Mouse (Mus musculus) heart, embryonic 13.5 days (tissue): ENCODE results near the gene 1810043G02Rik. TPM values are rescaled to one million over a fixed set of nuclear protein-coding genes. Genes with fewer than 3 reads are reported as not detected.
"Not testable (repeated sequence)": the region's sequence is repeated elsewhere in the genome, so short reads cannot be mapped to it uniquely, and the experiment has no call there.

ENCODE experiments used
- ATAC-seq: fragments of 200-750 bp; cut with Nextera tagmentation; 2 replicates; pipeline ENCODE4 v1.8.0; 2017; ENCODE audit warnings: moderate TSS enrichment; ENCODE audit not compliant: insufficient number of reproducible peaks, low FRiP score, low TSS enrichment; ENCODE audit errors: extremely low read depth
- H3K27ac ChIP-seq: fragments of 300-500 bp; sonication (generic); replicated peaks from 2 replicates; pipeline ENCODE4 v1.5.1; 2015; ENCODE audit warnings: moderate library complexity, mild to moderate bottlenecking, inconsistent platforms
- H3K27me3 ChIP-seq: fragments of 300-500 bp; sonication (generic); replicated peaks from 2 replicates; pipeline ENCODE4 v1.6.1; 2015; ENCODE audit warnings: mild to moderate bottlenecking, inconsistent platforms
- H3K36me3 ChIP-seq: fragments of 300-500 bp; sonication (generic); 2 replicates; pipeline ENCODE4 v1.6.1; 2015; ENCODE audit warnings: mild to moderate bottlenecking, inconsistent platforms
- H3K4me1 ChIP-seq: fragments of 300-500 bp; sonication (generic); 2 replicates; pipeline ENCODE4 v1.6.1; 2015; ENCODE audit warnings: inconsistent platforms
- H3K4me2 ChIP-seq: fragments of 300-500 bp; sonication (generic); 2 replicates; pipeline ENCODE4 v1.6.1; 2015; ENCODE audit warnings: inconsistent platforms, mild to moderate bottlenecking, moderate library complexity
- H3K4me3 ChIP-seq: fragments of 300-500 bp; sonication (generic); 2 replicates; pipeline ENCODE4 v1.5.1; 2015; ENCODE audit warnings: moderate library complexity, mild to moderate bottlenecking, inconsistent platforms
- H3K9ac ChIP-seq: fragments of 300-500 bp; sonication (generic); 2 replicates; pipeline ENCODE4 v1.6.1; 2015; ENCODE audit warnings: inconsistent platforms, mild to moderate bottlenecking, moderate library complexity
- H3K9me3 ChIP-seq: fragments of 300-500 bp; sonication (generic); 2 replicates; pipeline ENCODE4 v1.6.1; 2016; ENCODE audit warnings: inconsistent platforms
- WGBS: fragments of 180-500 bp; shearing (Covaris S2); methylation state at CpG from one replicate; pipeline ENCODE4 v1.1.7; 2015; ENCODE audit warnings: mixed read lengths; 5-methylcytosine and 5-hydroxymethylcytosine counted together
- polyA plus RNA-seq: library from polyadenylated mRNA; unstranded; fragments of >200 nt; fragmentation: Nextera tagmentation; extraction: Ambion mirVana; gene quantifications from 2 replicates; pipeline ENCODE4 v1.2.1, GENCODE M21; 2015

Gene 1810043G02Rik
- polyA plus RNA-seq, 1 experiment from 2014 or later, result 16.3 TPM

DNA sequence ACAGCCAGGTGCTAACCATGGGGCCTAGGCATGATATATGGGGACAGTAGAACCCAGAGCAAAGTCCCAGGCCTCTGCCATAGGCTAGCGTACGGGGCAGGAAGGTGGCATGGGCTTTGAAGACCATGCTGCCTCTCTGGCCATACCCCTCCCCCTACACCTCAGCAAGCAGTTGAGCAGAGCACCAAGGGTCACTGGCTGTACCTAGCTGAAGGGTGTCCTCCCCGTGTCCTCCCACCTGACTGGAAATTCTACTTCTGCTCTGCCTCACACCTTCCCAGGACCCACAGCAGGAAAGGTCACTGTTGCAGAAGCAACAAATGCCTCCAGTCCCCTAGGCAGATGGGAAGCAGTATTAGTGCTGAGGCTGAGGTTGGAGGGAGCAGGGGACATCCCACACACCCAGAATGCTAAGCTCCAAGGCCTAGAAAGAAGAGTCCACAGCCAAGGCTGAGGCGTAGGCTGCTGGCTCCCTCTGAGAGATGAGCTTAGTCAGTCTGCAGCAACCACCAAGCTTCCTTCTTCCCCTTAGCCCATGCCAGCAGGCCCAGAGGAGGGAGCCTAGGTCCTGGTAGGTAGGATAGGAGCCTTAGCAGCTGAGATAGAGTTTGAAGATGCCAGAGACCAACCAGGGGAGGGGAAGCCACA, 27.6 kb downstream of the 1810043G02Rik start:
- Histone ChIP-seq H3K4me2 (peak overlapping the region; percentile 95; the same call in 1 of the 2 replicates), H3K27me3 (no peaks in the 10 kb centered on the region), H3K9me3 (no peaks in the 10 kb centered on the region), H3K27ac (no peak overlapping the region), H3K4me1 (peaks cover 51% of the 10 kb centered on the region), H3K4me3 (no peak overlapping the region), H3K9ac (peak overlapping the region; percentile 96), H3K36me3 (peaks cover 51% of the 10 kb centered on the region)
- 90% methylated on average over 4 of the region's 4 CpGs for WGBS
- no peak for ATAC-seq

DNA sequence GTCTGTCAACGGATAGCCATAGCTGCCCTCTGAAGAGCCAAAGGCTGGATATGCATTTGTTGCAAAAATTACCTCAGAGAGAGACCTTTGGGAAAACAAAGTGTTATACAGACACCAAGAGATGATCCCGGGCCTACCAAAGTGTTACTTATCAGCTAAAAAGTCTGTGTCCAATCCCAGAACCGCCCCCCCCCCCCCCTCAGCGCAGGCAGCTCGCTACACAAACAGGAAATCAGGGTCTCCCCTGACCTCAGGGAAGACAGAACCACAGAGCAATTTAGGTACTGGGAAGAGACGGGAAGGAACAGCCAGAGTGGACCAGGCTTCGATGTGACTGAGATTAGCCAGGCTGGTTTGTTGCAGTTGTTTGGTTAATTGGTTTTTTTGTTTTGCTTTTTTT, 28.9 kb downstream of the 1810043G02Rik start:
- Histone ChIP-seq H3K4me2 (peak overlapping the region; percentile 95), H3K36me3 (peaks cover 38% of the 10 kb centered on the region), H3K9me3 (no peaks in the 10 kb centered on the region), H3K9ac (peak overlapping the region; percentile 96), H3K4me1 (peaks cover 51% of the 10 kb centered on the region), H3K27ac (peak overlapping the region; percentile 100), H3K4me3 (peak overlapping the region; percentile 90), H3K27me3 (no peaks in the 10 kb centered on the region)
- ATAC-seq, result no peak
- WGBS, result 40% methylated on average over 7 of the region's 7 CpGs

DNA sequence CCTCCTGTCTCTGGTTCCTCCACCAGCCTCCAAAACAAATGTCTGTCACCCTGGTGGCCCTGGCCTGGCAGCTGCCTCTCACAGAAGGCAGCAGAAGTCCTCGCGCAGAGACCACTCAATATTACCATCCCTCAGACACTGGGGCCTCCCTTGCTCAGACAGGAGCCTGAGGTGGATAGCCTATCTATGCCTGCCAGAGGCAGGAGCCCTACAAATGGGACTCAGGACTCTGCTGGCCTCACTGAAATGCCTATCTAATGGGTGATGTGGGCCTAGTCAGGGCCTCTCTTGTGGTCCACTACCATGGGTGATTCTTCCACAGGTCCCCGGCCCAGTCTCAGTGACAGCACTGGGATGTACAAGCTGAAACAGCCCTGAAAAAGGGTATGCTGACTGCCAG, 29.8 kb downstream of the 1810043G02Rik start:
- peak overlapping the region; percentile 100 for H3K27ac ChIP-seq
- 61% methylated on average over 3 of the region's 3 CpGs for WGBS
- H3K4me1 ChIP-seq, result peaks cover 51% of the 10 kb centered on the region

DNA sequence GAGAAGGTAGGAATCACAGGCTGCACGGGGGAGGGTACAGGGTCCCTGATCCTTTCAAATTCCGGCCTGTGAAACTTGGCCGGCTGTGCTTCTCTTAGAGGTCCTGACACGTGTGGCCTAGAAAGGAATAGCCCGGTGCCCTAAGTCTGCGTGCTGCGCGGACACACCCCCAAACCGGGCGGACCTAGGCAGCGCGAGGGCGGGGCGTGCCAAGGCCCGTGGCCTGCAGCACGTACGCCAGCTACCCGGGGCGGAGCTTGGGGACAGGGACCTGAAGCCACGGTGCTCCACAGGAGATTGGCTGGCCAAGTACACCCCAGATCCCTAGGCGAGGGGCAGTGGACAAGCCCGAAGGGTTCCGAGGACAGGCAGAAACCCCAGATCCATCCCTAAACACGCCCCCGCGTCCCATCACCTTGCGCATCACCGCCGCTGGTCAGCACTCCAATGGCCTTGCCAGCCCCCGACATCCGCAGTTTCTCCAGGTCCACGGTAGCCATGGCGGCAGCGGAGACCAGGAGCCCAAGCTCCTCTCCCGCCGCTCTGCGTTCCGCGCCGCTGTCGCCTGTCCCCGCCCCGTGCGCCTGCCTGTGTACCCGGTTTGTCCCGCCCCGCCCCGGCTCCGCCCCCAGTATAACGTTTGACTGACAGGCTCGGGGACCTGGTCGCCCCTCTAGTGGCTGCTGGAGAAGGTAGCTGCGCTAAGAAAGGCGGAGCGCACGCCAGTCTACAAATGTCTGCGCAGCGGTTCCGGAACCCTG, 31.0 kb downstream of the 1810043G02Rik start:
- peaks cover 50% of the 10 kb centered on the region for H3K4me1 ChIP-seq
- peak overlapping the region; percentile 96 for H3K9ac ChIP-seq
- H3K27ac ChIP-seq, result peak overlapping the region; percentile 100
- peaks cover 18% of the 10 kb centered on the region for H3K36me3 ChIP-seq
- peak overlapping the region; percentile 90 for H3K4me3 ChIP-seq
- H3K4me2 ChIP-seq, result peak overlapping the region; percentile 95
- H3K27me3 ChIP-seq, result no peaks in the 10 kb centered on the region
- H3K9me3 ChIP-seq, result no peaks in the 10 kb centered on the region
- ATAC-seq, result peak; percentile 92
- whole genome bisulfite sequencing, result under 1% methylated on average over 55 of the region's 59 CpGs

More for the DNA sequence above, 29.8 kb downstream of the 1810043G02Rik start:
- Histone ChIP-seq H3K4me3 (peak overlapping the region; percentile 90), H3K27me3 (no peaks in the 10 kb centered on the region), H3K36me3 (peaks cover 28% of the 10 kb centered on the region), H3K4me2 (peak overlapping the region; percentile 95), H3K9me3 (no peaks in the 10 kb centered on the region), H3K9ac (peak overlapping the region; percentile 96)
- no peak for ATAC-seq

DNA sequence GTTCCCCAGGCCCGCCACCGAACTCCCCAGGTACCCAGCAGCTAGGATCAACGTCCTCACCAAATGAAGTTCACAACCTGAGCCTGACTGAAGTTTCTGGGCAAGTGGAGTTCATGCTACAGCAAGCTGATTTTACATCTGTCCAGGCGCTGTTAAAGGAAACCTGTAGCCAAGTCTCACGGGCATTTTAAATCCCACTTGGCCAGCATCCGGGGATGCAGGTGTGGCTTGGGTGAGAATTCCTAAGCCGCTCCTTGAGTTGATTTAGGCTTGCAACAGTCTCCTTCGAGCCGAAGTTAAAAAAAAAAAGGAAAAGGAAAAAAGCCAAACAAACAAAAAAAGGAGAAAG, 31.6 kb downstream of the 1810043G02Rik start, which contains the start of gene Pfkl:
Gene Pfkl (minus strand): TSS at position 139 of the 349 bp plus-strand sequence.
- WGBS, result 2% methylated on average over 9 of the region's 9 CpGs
- no peaks in the 10 kb centered on the region; the same call in 1 of the 2 replicates for H3K9me3 ChIP-seq
- H3K4me3 ChIP-seq, result peak within 1 kb of the TSS; percentile 90
- peak within 1 kb of the TSS; percentile 96 for H3K9ac ChIP-seq
- peak within 1 kb of the TSS; percentile 100 for H3K27ac ChIP-seq
- no peaks in the 10 kb centered on the region for H3K27me3 ChIP-seq
- peaks cover 12% of the 10 kb centered on the region for H3K36me3 ChIP-seq
- peaks cover 45% of the 10 kb centered on the region for H3K4me1 ChIP-seq
- no peak for ATAC-seq
- peak within 1 kb of the TSS; percentile 95 for H3K4me2 ChIP-seq

DNA sequence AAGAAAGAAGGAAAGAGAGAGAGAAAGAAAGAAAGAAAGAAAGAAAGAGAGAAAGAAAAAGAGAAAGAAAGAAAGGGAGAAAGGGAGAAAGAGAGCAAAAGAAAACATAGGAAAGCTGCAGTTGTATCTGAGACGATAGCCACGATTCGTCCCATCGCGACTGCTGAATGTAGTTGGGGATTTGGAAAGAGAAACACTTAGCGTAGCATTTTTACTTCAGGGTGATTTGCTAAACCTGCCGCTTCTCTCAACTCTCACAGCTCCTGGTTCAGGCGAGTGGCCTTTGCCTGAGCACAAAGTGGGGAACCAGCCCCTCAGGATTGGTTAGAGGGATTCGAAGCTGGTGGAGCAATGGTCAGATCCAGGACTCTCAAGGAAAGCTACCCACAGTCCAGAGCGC, 32.0 kb downstream of the 1810043G02Rik start:
- H3K4me1 ChIP-seq, result peaks cover 46% of the 10 kb centered on the region
- H3K9ac ChIP-seq, result peak overlapping the region; percentile 72
- peak overlapping the region; percentile 90 for H3K4me3 ChIP-seq
- H3K36me3 ChIP-seq, result peaks cover 8% of the 10 kb centered on the region
- no peak for ATAC-seq
- H3K27ac ChIP-seq, result no peak overlapping the region
- WGBS, result 10% methylated on average over 10 of the region's 10 CpGs
- H3K9me3 ChIP-seq, result no peaks in the 10 kb centered on the region; the same call in 1 of the 2 replicates
- H3K27me3 ChIP-seq, result no peaks in the 10 kb centered on the region
- H3K4me2 ChIP-seq, result peak overlapping the region; percentile 95

DNA sequence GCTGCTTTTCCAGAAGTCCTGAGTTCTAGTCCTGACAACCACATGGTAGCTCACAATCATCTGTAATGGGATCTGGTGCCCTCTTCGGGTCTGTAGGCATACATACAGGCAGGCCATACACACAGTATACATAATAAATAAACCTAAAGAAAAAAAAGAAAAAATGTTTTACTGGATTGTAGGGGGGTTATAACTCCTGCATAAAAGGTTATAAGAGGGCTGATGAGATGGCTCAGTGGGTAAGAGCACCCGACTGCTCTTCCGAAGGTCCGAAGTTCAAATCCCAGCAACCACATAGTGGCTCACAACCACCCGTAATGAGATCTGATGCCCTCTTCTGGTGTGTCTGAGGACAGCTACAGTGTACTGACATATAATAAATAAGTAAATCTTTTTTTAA, 32.8 kb downstream of the 1810043G02Rik start:
- H3K4me3 ChIP-seq, H3K9me3 ChIP-seq, H3K27me3 ChIP-seq, ATAC-seq, H3K27ac ChIP-seq, H3K9ac ChIP-seq, H3K36me3 ChIP-seq: not testable (repeated sequence)
- 92% methylated on average over 5 of the region's 5 CpGs for WGBS
- Histone ChIP-seq H3K4me1 (peaks cover 39% of the 10 kb centered on the region), H3K4me2 (peak overlapping the region; percentile 95; the same call in 1 of the 2 replicates)

DNA sequence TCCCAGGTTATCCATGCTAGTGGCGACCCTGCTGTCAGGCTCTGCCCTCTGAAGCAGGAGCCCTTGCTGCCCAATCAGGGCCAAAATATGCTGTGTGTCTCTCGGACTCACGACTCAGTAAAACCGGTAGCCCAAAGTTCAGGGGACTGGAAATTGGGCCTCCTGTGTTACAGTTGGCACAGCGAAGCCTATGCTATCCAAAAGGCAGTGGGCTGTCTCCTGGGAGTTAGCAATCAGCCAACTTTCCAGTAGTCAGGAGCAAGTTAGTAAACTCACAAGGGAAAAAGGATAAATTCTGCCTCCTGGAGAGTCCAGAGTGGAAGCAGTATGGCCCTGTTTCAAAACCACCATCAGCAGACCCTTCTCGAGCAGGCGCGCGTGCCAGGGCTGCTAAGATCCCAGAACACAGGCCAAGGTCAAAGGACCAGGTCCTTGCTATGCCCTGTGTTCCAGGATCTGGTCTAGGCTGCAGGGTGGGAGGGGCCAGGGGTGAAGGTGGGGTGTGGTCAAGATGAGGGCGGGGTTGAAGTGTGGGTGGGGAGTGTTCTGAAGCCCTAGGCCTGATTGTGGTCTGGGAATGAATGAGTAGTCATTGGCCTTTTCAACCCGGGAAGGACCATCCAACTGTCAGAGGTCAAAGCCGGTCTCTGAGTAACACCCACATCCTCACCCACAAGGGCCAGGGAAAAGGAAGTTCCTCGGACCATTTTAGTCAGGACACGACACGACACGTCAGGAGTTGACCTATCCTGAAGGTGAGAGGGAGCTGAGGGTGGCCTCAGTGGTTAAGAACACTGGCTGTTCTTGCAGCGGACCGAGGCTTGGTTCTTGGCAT, 34.6 kb downstream of the 1810043G02Rik start:
- H3K4me1 ChIP-seq, result peaks cover 24% of the 10 kb centered on the region
- no peak overlapping the region for H3K4me3 ChIP-seq
- H3K27ac ChIP-seq, result no peak overlapping the region
- 88% methylated on average over 18 of the region's 18 CpGs for WGBS
- no peaks in the 10 kb centered on the region for H3K36me3 ChIP-seq
- H3K9me3 ChIP-seq, result no peaks in the 10 kb centered on the region; the same call in 1 of the 2 replicates
- H3K9ac ChIP-seq, result no peak overlapping the region
- ATAC-seq, result no peak
- no peaks in the 10 kb centered on the region; the same call in 1 of the 2 replicates for H3K27me3 ChIP-seq
- H3K4me2 ChIP-seq, result no peak overlapping the region

DNA sequence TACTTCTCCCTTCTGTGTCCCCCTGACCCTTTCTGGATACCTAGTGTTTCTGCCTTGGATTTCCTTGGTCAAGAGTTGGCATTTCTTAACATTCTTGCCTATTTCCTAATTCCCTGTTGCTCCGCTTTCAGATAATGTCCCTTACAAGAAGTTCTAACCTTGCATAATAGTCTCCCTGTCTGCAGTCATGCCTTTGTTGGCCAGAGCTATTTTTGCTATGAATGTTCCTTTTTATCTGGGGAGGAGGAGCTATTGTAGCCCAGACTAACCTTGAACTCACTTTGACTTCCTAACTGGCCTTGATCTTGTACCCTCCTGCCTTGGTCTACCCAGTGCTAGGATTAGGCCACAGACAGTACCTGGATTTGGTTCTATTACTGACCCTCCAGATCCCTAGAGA, 37.2 kb downstream of the 1810043G02Rik start:
- no peak for ATAC-seq

DNA sequence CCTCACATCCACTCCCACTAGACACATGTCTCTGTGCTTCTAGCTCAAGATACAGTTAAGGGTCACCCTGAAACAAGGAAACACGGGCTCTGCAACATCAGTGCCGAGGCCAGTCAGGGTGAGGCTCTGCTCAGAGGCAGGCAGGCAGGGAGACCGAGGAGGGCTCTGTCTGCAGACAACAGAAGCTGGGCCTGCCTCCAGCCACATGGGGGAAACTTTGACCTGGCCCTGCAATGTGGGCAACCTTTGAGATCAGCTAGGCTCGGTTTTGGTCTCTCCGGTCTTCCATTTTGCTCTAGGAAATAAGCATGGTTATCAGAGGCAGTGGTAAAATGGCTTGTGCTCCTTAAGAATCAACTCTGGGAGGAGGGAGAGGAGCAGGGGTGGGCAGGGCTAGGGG, 38.0 kb downstream of the 1810043G02Rik start:
- H3K9me3 ChIP-seq, result no peaks in the 10 kb centered on the region; the same call in 1 of the 2 replicates
- no peaks in the 10 kb centered on the region for H3K36me3 ChIP-seq
- H3K27ac ChIP-seq, result no peak overlapping the region
- no peak for ATAC-seq
- no peaks in the 10 kb centered on the region; the same call in 1 of the 2 replicates for H3K27me3 ChIP-seq
- WGBS, result 58% methylated on average over 5 of the region's 5 CpGs
- no peak overlapping the region for H3K4me2 ChIP-seq
- peaks cover 7% of the 10 kb centered on the region for H3K4me1 ChIP-seq
- no peak overlapping the region for H3K9ac ChIP-seq
- no peak overlapping the region for H3K4me3 ChIP-seq

More for the DNA sequence above, 37.2 kb downstream of the 1810043G02Rik start:
- Histone ChIP-seq H3K9me3 (no peaks in the 10 kb centered on the region; the same call in 1 of the 2 replicates), H3K4me3 (no peak overlapping the region), H3K4me1 (peaks cover 9% of the 10 kb centered on the region), H3K27me3 (no peaks in the 10 kb centered on the region; the same call in 1 of the 2 replicates), H3K27ac (peak overlapping the region; percentile 77), H3K36me3 (no peaks in the 10 kb centered on the region), H3K9ac (0 out of 2 replicates have a peak overlapping the region, but pooled peaks have one; percentile 24), H3K4me2 (peak overlapping the region; percentile 24; the same call in 1 of the 2 replicates)
- WGBS, result 66% methylated on average over 1 of the region's 1 CpGs
